In the genomic region with DNA sequence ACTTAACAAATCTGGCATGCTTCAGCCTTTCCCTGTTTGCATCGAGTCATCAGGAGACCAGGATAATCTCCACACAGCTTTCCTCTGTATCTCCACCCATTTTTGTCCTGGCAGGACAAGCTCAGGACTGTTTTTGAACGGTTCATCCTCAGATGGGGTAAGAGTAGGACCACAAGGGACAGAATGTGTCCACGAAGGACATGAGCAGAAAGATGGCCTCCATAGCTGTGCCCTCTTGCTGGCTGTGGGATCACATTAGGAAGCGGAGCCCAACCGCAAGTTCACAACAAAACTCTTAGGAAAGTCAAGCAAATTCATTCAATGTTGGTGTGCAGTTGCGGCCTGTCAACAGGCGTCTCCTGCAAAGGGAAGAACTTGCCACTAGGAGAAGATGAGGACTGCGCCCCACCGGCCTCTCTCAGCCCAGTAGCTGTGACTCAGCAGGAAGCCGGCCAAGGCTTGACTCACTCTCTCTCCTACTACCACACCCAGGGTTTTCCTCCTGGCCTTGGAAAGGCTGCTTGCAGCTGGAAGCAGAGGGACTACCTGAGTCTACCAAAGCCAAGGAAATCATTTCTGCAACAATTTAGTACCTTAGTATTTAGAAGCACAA, we compare ENCODE assay signal across 9 mouse cellular contexts. TPM values are rescaled to one million over a fixed set of nuclear protein-coding genes. Genes with fewer than 3 reads are reported as not detected.
DNase-seq lines count a peak whose midpoint lies in the region; ATAC-seq lines count a peak whose summit lies in the region.
"Had no signal": no experiment of that assay in that cellular context is flagged by ENCODE, and none has a peak within 500 bp of the region (broad histone marks: within the 10 kb centered on the region; RNA-seq: fewer than 3 reads in every experiment).

No protein-coding gene starts in this region.

- 86% methylated on average over 10 of the region's 10 CpGs for WGBS in hindbrain, embryonic 16.5 days

- H3K4me2 ChIP-seq in hindbrain, embryonic 16.5 days (ENCODE audit: low read length), result no peak overlapping the region

- no peaks in the 10 kb centered on the region for H3K36me3 ChIP-seq in hindbrain, embryonic 16.5 days (ENCODE audit: control insufficient read depth, insufficient read depth, low read length)

- H3K4me1 ChIP-seq in hindbrain, embryonic 16.5 days (ENCODE audit: control insufficient read depth, insufficient read depth, low read depth, low read length), result no peaks in the 10 kb centered on the region

- no peak overlapping the region for H3K27ac ChIP-seq in hindbrain, embryonic 16.5 days (ENCODE audit: low read depth, low read length)
- H3K27ac ChIP-seq: left cerebral cortex, adult 2 months had no signal

- peak; percentile 100 for ATAC-seq in erythroblast, adult 5-6 weeks (replicated peaks; ENCODE audit: low FRiP score, poor library complexity, severe bottlenecking)
- peak; percentile 100 for ATAC-seq in hematopoietic stem cell, adult 5-6 weeks (replicated peaks in 1 of 2; ENCODE audit: insufficient read depth in 1 of 2, low FRiP score in 2 of 2, low TSS enrichment in 1 of 2, low read depth in 1 of 2, poor library complexity in 2 of 2, severe bottlenecking in 2 of 2)
- ATAC-seq in megakaryocyte progenitor cell, adult 5-6 weeks (replicated peaks; ENCODE audit: poor library complexity), result peak; percentile 100
- no peak for ATAC-seq in hindbrain, embryonic 16.5 days

- H3K9me3 ChIP-seq in hindbrain, embryonic 16.5 days (ENCODE audit: control insufficient read depth, low read length), result no peaks in the 10 kb centered on the region

- peak; percentile 64 for DNase-seq in ovary, adult 18-20 months (ENCODE audit: low spot score)
- DNase-seq in ovary, postnatal 10 days (ENCODE audit: low spot score), result no peak
- DNase-seq in retina, embryonic 14.5 days (ENCODE audit: low spot score), result no peak
- no peak for DNase-seq in cerebellum, adult 11 months

- no peak overlapping the region for H3K4me3 ChIP-seq in hindbrain, embryonic 16.5 days (ENCODE audit: low read length)
- H3K4me3 ChIP-seq: left cerebral cortex, adult 2 months had no signal

- H3K27me3 ChIP-seq in hindbrain, embryonic 16.5 days (replicated peaks; ENCODE audit: control insufficient read depth, insufficient read depth, low read length), result no peaks in the 10 kb centered on the region

- H3K9ac ChIP-seq in hindbrain, embryonic 16.5 days (ENCODE audit: low read depth, low read length), result no peak overlapping the region

RNA-seq across cellular contexts. Expression of gene Ptprj, which starts 31.6 kb away (rescaled TPM):
- total RNA-seq in erythroblast, adult 5-6 weeks (2015; ENCODE audit: low replicate concordance), result 9.2 and 21.1 TPM in 2 replicates
- total RNA-seq in erythroblast, adult 5-6 weeks (2017; ENCODE audit: low replicate concordance), result 11.3 and 18.7 TPM in 2 replicates
- 31.8 and 42.3 TPM in 2 replicates for total RNA-seq in hematopoietic stem cell, adult 5-6 weeks (2017)
- total RNA-seq in megakaryocyte progenitor cell, adult 5-6 weeks (2015), result 17.2 and 20.2 TPM in 2 replicates
- 15.4 and 17.2 TPM in 2 replicates for total RNA-seq in megakaryocyte progenitor cell, adult 5-6 weeks (2017)
- polyA plus RNA-seq in hindbrain, embryonic 16.5 days (2015; fragmentation: Nextera tagmentation; extraction: Ambion mirVana), result 6.0 and 6.8 TPM in 2 replicates
